Mouse (Mus musculus): Measurements from ENCODE around the gene Tnpo1. TPM values are rescaled to one million over a fixed set of nuclear protein-coding genes. Genes with fewer than 3 reads are reported as not detected.
A peak's percentile ranks its signal among the peaks of the same experiment; 100 is the strongest.

Gene Tnpo1
- polyA plus RNA-seq, 1 experiment from 2014 or later = 69.0 TPM

- no peak overlapping the region for H3K9ac ChIP-seq
- WGBS = 100% methylated on average over 2 of the region's 2 CpGs
- H3K36me3 ChIP-seq = peaks cover 36% of the 10 kb centered on the region
- H3K9me3 ChIP-seq (replicated peaks) = 0 out of 2 replicates have a peak, but pooled peaks cover 3% of the 10 kb centered on the region
- H3K4me3 ChIP-seq (replicated peaks) = no peak overlapping the region
- H3K4me2 ChIP-seq = no peak overlapping the region
- no peak for ATAC-seq (replicated peaks; ENCODE audit: low FRiP score)
- peaks cover 6% of the 10 kb centered on the region for H3K4me1 ChIP-seq
- H3K27ac ChIP-seq = no peak overlapping the region
- H3K27me3 ChIP-seq = no peaks in the 10 kb centered on the region
These were observed 21.6 kb downstream of the Tnpo1 start for GRCm38 (mm10) chr13:98904608-98905007.

- no peak overlapping the region for H3K4me2 ChIP-seq
- peaks cover 36% of the 10 kb centered on the region for H3K36me3 ChIP-seq
- ATAC-seq (replicated peaks; ENCODE audit: low FRiP score) = no peak
- no peaks in the 10 kb centered on the region; the same call in 1 of the 2 replicates for H3K4me1 ChIP-seq
- no peaks in the 10 kb centered on the region for H3K27me3 ChIP-seq
- no peak overlapping the region for H3K4me3 ChIP-seq (replicated peaks)
- 89% methylated on average over 8 of the region's 8 CpGs for WGBS
- H3K9ac ChIP-seq = no peak overlapping the region
- H3K9me3 ChIP-seq (replicated peaks) = 0 out of 2 replicates have a peak, but pooled peaks cover 3% of the 10 kb centered on the region
- no peak overlapping the region for H3K27ac ChIP-seq
These were observed 23.7 kb downstream of the Tnpo1 start for GRCm38 (mm10) chr13:98902366-98903025.

- no peak overlapping the region for H3K9ac ChIP-seq
- H3K9me3 ChIP-seq (replicated peaks) = no peaks in the 10 kb centered on the region
- H3K36me3 ChIP-seq = peaks cover 19% of the 10 kb centered on the region
- no peak overlapping the region for H3K4me2 ChIP-seq
- H3K4me1 ChIP-seq = peaks cover 2% of the 10 kb centered on the region
- no peak overlapping the region for H3K27ac ChIP-seq
- H3K4me3 ChIP-seq (replicated peaks) = no peak overlapping the region
- no peak for ATAC-seq (replicated peaks; ENCODE audit: low FRiP score)
- 74% methylated on average over 3 of the region's 3 CpGs for WGBS
- no peaks in the 10 kb centered on the region for H3K27me3 ChIP-seq
These were observed 26.6 kb downstream of the Tnpo1 start for GRCm38 (mm10) chr13:98899550-98899949.

DNA sequence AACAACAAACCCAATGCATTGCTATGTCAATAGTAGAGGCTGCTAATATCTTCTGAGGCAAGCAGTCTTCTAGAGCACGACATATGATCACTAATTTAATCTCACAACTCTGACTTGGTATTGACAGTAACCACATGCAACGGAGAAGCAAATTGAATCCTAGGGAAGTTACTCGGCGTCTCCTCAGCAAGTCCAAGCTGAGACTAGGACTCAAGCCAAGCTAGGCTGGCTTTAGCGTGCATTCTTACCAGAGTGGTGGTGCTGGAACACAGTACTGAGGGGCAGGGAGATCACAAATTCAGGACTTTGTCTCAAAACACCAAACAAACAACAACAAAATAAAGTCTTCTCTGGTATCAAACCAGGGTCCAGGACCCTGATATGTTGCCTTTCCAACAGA lies 28.6 kb downstream of the Tnpo1 start:
- Histone ChIP-seq H3K36me3 (peaks cover 3% of the 10 kb centered on the region), H3K9ac (no peak overlapping the region), H3K9me3 (replicated peaks) (no peaks in the 10 kb centered on the region), H3K27me3 (no peaks in the 10 kb centered on the region), H3K27ac (no peak overlapping the region), H3K4me2 (no peak overlapping the region), H3K4me3 (replicated peaks) (no peak overlapping the region), H3K4me1 (peaks cover 10% of the 10 kb centered on the region)
- ATAC-seq (replicated peaks; ENCODE audit: low FRiP score) = no peak
- WGBS = 88% methylated on average over 5 of the region's 5 CpGs

- Histone ChIP-seq H3K36me3 (no peaks in the 10 kb centered on the region; the same call in 1 of the 2 replicates), H3K27me3 (no peaks in the 10 kb centered on the region), H3K9ac (no peak overlapping the region), H3K4me2 (no peak overlapping the region), H3K9me3 (replicated peaks) (no peaks in the 10 kb centered on the region), H3K27ac (no peak overlapping the region), H3K4me1 (peaks cover 18% of the 10 kb centered on the region), H3K4me3 (replicated peaks) (no peak overlapping the region)
- WGBS = 76% methylated on average over 7 of the region's 7 CpGs
- no peak for ATAC-seq (replicated peaks; ENCODE audit: low FRiP score)
These were observed 29.6 kb downstream of the Tnpo1 start for GRCm38 (mm10) chr13:98896434-98897126.

- H3K9me3 ChIP-seq (replicated peaks) = no peaks in the 10 kb centered on the region
- no peak overlapping the region for H3K27ac ChIP-seq
- no peaks in the 10 kb centered on the region; the same call in 1 of the 2 replicates for H3K36me3 ChIP-seq
- ATAC-seq (replicated peaks; ENCODE audit: low FRiP score) = no peak
- H3K27me3 ChIP-seq = no peaks in the 10 kb centered on the region
- WGBS = 80% methylated on average over 4 of the region's 4 CpGs
- no peak overlapping the region for H3K9ac ChIP-seq
- H3K4me2 ChIP-seq = no peak overlapping the region
- no peak overlapping the region for H3K4me3 ChIP-seq (replicated peaks)
- peaks cover 22% of the 10 kb centered on the region for H3K4me1 ChIP-seq
These were observed 30.2 kb downstream of the Tnpo1 start for GRCm38 (mm10) chr13:98896013-98896412.

GRCm38 (mm10) chr13:98894900-98895299 lies 31.3 kb downstream of the Tnpo1 start:
- Histone ChIP-seq H3K4me3 (replicated peaks) (no peak overlapping the region), H3K9ac (no peak overlapping the region), H3K27ac (no peak overlapping the region), H3K4me2 (no peak overlapping the region), H3K27me3 (no peaks in the 10 kb centered on the region), H3K36me3 (no peaks in the 10 kb centered on the region; the same call in 1 of the 2 replicates), H3K9me3 (replicated peaks) (no peaks in the 10 kb centered on the region), H3K4me1 (peaks cover 25% of the 10 kb centered on the region)
- ATAC-seq (replicated peaks; ENCODE audit: low FRiP score) = no peak
- 65% methylated on average over 2 of the region's 2 CpGs for WGBS

DNA sequence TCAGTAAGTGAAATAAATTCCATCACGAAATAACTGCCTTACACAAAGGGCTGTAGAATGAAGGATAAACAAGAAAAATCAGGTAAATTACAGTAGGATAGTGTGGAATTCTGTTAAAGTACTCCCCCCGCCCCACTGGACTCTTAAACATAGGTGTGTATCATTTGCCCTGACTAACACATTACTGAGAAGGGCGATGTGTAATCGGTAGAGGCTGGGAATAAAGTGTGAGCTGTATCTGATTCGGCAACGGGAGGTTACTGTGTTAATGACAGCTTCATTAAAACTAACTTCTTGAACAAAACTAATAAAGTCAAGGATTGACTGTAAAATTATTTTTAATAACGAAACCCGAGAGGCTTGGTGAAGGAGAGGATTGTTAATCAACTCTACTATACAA lies 34.7 kb downstream of the Tnpo1 start:
- peak overlapping the region; percentile 86 for H3K4me3 ChIP-seq (replicated peaks)
- ATAC-seq (replicated peaks; ENCODE audit: low FRiP score) = no peak
- peaks cover 34% of the 10 kb centered on the region for H3K4me1 ChIP-seq
- H3K9me3 ChIP-seq (replicated peaks) = no peaks in the 10 kb centered on the region
- 14% methylated on average over 8 of the region's 8 CpGs for WGBS
- H3K27ac ChIP-seq = peak overlapping the region; percentile 33; the same call in 1 of the 2 replicates
- no peaks in the 10 kb centered on the region for H3K27me3 ChIP-seq
- H3K36me3 ChIP-seq = peaks cover 21% of the 10 kb centered on the region
- peak overlapping the region; percentile 68 for H3K4me2 ChIP-seq
- H3K9ac ChIP-seq = no peak overlapping the region

- Histone ChIP-seq H3K27me3 (no peaks in the 10 kb centered on the region), H3K4me2 (peak overlapping the region; percentile 68), H3K4me3 (replicated peaks) (peak overlapping the region; percentile 86), H3K9ac (peak overlapping the region; percentile 89), H3K4me1 (peaks cover 32% of the 10 kb centered on the region), H3K36me3 (peaks cover 27% of the 10 kb centered on the region), H3K9me3 (replicated peaks) (no peaks in the 10 kb centered on the region), H3K27ac (peak overlapping the region; percentile 98)
- under 1% methylated on average over 32 of the region's 32 CpGs for WGBS
- peak; percentile 94 for ATAC-seq (replicated peaks; ENCODE audit: low FRiP score)
These were observed 35.3 kb downstream of the Tnpo1 start for GRCm38 (mm10) chr13:98890871-98891219.

- ATAC-seq (replicated peaks; ENCODE audit: low FRiP score) = peak; percentile 80
- Histone ChIP-seq H3K4me3 (replicated peaks) (peak overlapping the region; percentile 86), H3K36me3 (peaks cover 33% of the 10 kb centered on the region), H3K27me3 (no peaks in the 10 kb centered on the region), H3K9ac (peak overlapping the region; percentile 89), H3K4me1 (peaks cover 32% of the 10 kb centered on the region), H3K4me2 (peak overlapping the region; percentile 68), H3K27ac (peak overlapping the region; percentile 98), H3K9me3 (replicated peaks) (no peaks in the 10 kb centered on the region)
- under 1% methylated on average over 67 of the region's 71 CpGs for WGBS
These were observed 35.9 kb downstream of the Tnpo1 start for GRCm38 (mm10) chr13:98890137-98890870.

DNA sequence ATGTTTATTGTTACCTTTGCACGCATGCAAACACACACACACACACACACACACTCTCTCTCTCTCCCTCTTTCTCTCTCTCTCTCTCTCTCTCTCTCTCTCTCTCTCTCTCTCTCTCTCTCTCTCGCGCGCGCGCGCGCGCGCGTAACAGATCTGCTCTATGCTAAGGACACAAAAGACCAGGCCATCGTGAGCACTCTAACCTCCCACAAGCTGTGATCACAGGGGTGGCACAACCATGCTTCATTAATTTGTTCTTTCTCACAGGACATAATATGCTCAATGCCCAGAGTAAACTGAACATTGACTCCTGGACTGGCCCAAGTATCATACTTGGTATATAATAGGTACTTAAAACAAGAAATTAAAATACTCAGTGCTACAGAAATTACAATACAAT lies 37.0 kb downstream of the Tnpo1 start:
- Histone ChIP-seq H3K4me3 (replicated peaks) (peak overlapping the region; percentile 25), H3K27ac (no peak overlapping the region), H3K4me2 (peak overlapping the region; percentile 68)

DNA sequence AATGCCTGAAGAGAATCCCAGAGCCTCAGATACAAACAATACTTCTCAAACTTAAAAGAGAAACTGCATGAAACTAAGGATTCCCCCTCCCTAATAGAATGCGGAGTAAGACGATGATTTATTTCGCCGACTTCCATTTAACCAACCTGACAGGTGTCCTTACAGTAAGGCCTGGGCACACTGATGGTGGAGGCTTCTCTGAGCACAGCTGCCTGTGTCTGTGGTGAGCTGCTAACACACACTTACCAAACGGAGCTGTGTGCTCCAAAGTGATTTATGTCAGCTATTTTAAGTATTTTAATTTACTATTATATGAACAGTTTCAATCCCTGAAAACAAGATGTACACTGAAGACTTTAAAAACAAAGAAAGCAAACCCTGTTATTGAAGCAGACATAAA lies 42.4 kb downstream of the Tnpo1 start:
- Histone ChIP-seq H3K27me3 (no peaks in the 10 kb centered on the region), H3K4me2 (no peak overlapping the region), H3K36me3 (peaks cover 93% of the 10 kb centered on the region), H3K4me1 (0 out of 2 replicates have a peak, but pooled peaks cover 3% of the 10 kb centered on the region), H3K27ac (no peak overlapping the region), H3K9me3 (replicated peaks) (no peaks in the 10 kb centered on the region), H3K9ac (no peak overlapping the region), H3K4me3 (replicated peaks) (no peak overlapping the region)
- no peak for ATAC-seq (replicated peaks; ENCODE audit: low FRiP score)
- WGBS = 87% methylated on average over 5 of the region's 5 CpGs

More for the DNA sequence above, 37.0 kb downstream of the Tnpo1 start:
- Histone ChIP-seq H3K4me1 (peaks cover 32% of the 10 kb centered on the region), H3K27me3 (no peaks in the 10 kb centered on the region), H3K9ac (no peak overlapping the region), H3K9me3 (replicated peaks) (no peaks in the 10 kb centered on the region), H3K36me3 (peaks cover 44% of the 10 kb centered on the region)
- ATAC-seq (replicated peaks; ENCODE audit: low FRiP score) = peak; percentile 69
- WGBS = 62% methylated on average over 11 of the region's 12 CpGs
